Mouse (Mus musculus): ENCODE measurements around the gene Dgcr2. TPM values are rescaled to one million over a fixed set of nuclear protein-coding genes. Genes with fewer than 3 reads are reported as not detected.

The Dgcr2 gene
- polyA plus RNA-seq, 1 experiment from 2014 or later, result 86.0 TPM

DNA sequence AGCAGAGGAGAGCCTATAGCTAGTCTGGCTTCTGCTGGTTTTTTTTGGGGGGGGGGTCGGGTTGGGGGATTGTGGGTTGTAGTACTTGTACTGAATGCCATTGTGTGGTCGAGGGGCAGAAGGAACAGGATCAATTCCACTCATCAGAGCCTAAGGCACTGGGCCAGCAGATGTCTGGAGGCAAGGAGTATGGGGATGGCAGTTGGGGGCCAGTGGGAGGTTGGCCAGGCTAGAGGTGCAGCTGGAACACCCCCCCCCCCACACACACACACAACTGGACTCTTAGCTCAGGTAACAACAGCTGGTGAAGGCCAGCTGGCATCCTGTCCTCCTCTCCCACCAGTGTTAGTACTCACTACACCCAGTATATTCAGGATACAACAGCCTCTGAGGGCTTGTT lies 30.8 kb upstream of the Dgcr2 start:
- no peak overlapping the region for H3K9ac ChIP-seq

GRCm38 (mm10) chr16:17928627-17929104 lies 30.3 kb upstream of the Dgcr2 start:
- H3K9ac ChIP-seq, result 0 out of 2 replicates have a peak overlapping the region, but pooled peaks have one; percentile 67
- peaks cover 18% of the 10 kb centered on the region for H3K36me3 ChIP-seq
- WGBS, result 1% methylated on average over 9 of the region's 9 CpGs
- ATAC-seq (ENCODE audit: insufficient number of reproducible peaks, low FRiP score, low TSS enrichment, low read depth), result 0 out of 2 replicates have a peak, but pooled peaks have one; percentile 11
- H3K4me3 ChIP-seq (replicated peaks), result peak overlapping the region; percentile 86
- H3K27ac ChIP-seq (replicated peaks), result peak overlapping the region; percentile 83
- peaks cover 18% of the 10 kb centered on the region for H3K4me1 ChIP-seq
- peak overlapping the region; percentile 96 for H3K4me2 ChIP-seq (replicated peaks)
- no peaks in the 10 kb centered on the region for H3K27me3 ChIP-seq
- no peaks in the 10 kb centered on the region for H3K9me3 ChIP-seq (replicated peaks)

More for the DNA sequence above, 30.8 kb upstream of the Dgcr2 start:
- Histone ChIP-seq H3K27me3 (no peaks in the 10 kb centered on the region), H3K9me3 (replicated peaks) (no peaks in the 10 kb centered on the region), H3K4me3 (replicated peaks) (no peak overlapping the region), H3K27ac (replicated peaks) (0 out of 2 replicates have a peak overlapping the region, but pooled peaks have one; percentile 83), H3K4me2 (replicated peaks) (no peak overlapping the region), H3K4me1 (peaks cover 18% of the 10 kb centered on the region), H3K36me3 (peaks cover 18% of the 10 kb centered on the region)
- no peak for ATAC-seq (ENCODE audit: insufficient number of reproducible peaks, low FRiP score, low TSS enrichment, low read depth)
- WGBS, result 13% methylated on average over 2 of the region's 2 CpGs

DNA sequence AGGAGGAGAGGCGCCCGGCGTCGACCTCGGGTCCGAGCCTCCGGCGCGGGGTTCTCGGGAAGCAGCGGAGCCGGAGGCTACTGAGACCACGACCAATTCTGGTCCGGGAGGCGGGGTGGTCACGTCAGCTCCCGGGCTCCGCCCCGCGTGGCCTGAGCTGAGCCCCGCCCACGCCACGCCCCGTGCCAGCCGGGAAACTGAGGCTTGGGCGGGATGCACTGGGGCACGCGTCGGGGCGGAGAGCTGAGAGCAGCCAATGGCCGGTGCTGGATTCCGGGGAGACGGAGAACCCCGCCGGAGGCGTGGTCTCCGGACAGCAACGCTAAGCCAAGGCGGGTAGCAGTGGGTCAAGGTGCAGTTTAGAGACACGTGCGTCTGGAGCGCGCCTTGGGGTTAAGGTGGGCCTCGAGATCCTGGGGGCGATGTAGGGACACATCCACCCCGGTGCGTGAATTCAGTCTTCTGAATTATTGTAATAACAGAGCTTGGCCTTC lies 29.8 kb upstream of the Dgcr2 start, which contains the start of gene Slc25a1:
TSS of gene Slc25a1 (minus strand) at position 133 of the 494 bp plus-strand sequence.
- under 1% methylated on average over 47 of the region's 47 CpGs for WGBS
- no peaks in the 10 kb centered on the region for H3K9me3 ChIP-seq (replicated peaks)
- ATAC-seq (ENCODE audit: insufficient number of reproducible peaks, low FRiP score, low TSS enrichment, low read depth), result peak; percentile 73
- peak within 1 kb of the TSS; percentile 67 for H3K9ac ChIP-seq
- peak within 1 kb of the TSS; percentile 86 for H3K4me3 ChIP-seq (replicated peaks)
- peak within 1 kb of the TSS; percentile 96 for H3K4me2 ChIP-seq (replicated peaks)
- H3K27me3 ChIP-seq, result no peaks in the 10 kb centered on the region
- peak within 1 kb of the TSS; percentile 83 for H3K27ac ChIP-seq (replicated peaks)
- peaks cover 18% of the 10 kb centered on the region for H3K36me3 ChIP-seq
- H3K4me1 ChIP-seq, result peaks cover 21% of the 10 kb centered on the region

DNA sequence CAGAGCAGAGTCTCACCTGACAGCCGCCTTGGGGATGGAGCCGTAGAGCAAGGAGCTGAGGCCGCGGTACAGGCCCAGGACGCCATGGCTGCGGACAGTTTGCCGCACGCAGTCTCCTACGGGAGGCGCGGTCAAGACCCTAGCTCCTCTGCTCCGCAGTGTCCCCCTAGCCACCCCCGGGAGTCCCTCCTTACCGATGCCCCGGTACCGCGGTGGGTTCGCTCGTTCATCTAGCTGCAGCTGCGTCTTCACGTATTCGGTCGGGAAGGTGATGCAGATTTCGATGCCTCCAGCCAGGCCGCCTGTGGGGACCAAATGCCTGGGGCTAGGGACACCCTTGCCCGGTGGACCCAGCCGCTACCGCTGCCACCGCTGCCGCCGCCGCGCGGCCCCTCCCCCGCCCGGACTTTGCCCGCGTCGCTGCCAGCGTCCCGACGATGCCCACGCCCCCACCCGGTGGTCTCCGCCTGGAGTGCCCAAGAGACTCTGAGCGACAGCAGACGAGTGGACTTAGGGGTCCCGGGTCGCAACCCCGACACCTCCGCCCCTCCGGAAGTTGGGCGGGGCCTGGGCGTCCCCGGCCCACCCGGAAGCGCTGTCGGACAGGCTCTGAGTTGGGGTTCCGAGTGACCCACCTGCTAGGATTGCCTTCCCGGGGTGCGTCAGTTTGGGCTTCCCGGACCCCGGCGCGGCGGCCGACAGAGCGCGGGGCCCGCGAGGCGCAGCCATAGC lies 29.2 kb upstream of the Dgcr2 start:
- no peak; the same call in none of the 2 replicates for ATAC-seq (ENCODE audit: insufficient number of reproducible peaks, low FRiP score, low TSS enrichment, low read depth)
- under 1% methylated on average over 72 of the region's 72 CpGs for whole genome bisulfite sequencing
- peaks cover 18% of the 10 kb centered on the region for H3K36me3 ChIP-seq
- peak overlapping the region; percentile 83 for H3K27ac ChIP-seq (replicated peaks)
- peak overlapping the region; percentile 86 for H3K4me3 ChIP-seq (replicated peaks)
- no peaks in the 10 kb centered on the region for H3K27me3 ChIP-seq
- H3K9me3 ChIP-seq (replicated peaks), result no peaks in the 10 kb centered on the region
- H3K9ac ChIP-seq, result peak overlapping the region; percentile 67
- peaks cover 25% of the 10 kb centered on the region for H3K4me1 ChIP-seq
- H3K4me2 ChIP-seq (replicated peaks), result peak overlapping the region; percentile 96

GRCm38 (mm10) chr16:17922163-17922538 lies 23.8 kb upstream of the Dgcr2 start:
- no peaks in the 10 kb centered on the region for H3K9me3 ChIP-seq (replicated peaks)
- under 1% methylated on average over 14 of the region's 14 CpGs for WGBS
- ATAC-seq (ENCODE audit: insufficient number of reproducible peaks, low FRiP score, low TSS enrichment, low read depth), result no peak
- peak overlapping the region; percentile 89 for H3K27ac ChIP-seq (replicated peaks)
- peak overlapping the region; percentile 88 for H3K9ac ChIP-seq
- peaks cover 32% of the 10 kb centered on the region for H3K4me1 ChIP-seq
- H3K4me2 ChIP-seq (replicated peaks), result peak overlapping the region; percentile 93
- H3K36me3 ChIP-seq, result peaks cover 18% of the 10 kb centered on the region
- H3K27me3 ChIP-seq, result peaks cover 34% of the 10 kb centered on the region
- H3K4me3 ChIP-seq (replicated peaks), result peak overlapping the region; percentile 79

GRCm38 (mm10) chr16:17921325-17922162 lies 23.2 kb upstream of the Dgcr2 start:
- Histone ChIP-seq H3K36me3 (peaks cover 18% of the 10 kb centered on the region), H3K4me1 (peaks cover 25% of the 10 kb centered on the region), H3K9me3 (replicated peaks) (no peaks in the 10 kb centered on the region), H3K27me3 (peaks cover 40% of the 10 kb centered on the region), H3K4me3 (replicated peaks) (peak overlapping the region; percentile 79), H3K9ac (peak overlapping the region; percentile 88), H3K4me2 (replicated peaks) (peak overlapping the region; percentile 93), H3K27ac (replicated peaks) (peak overlapping the region; percentile 89)
- ATAC-seq (ENCODE audit: insufficient number of reproducible peaks, low FRiP score, low TSS enrichment, low read depth), result peak; percentile 90
- WGBS, result 2% methylated on average over 47 of the region's 47 CpGs

GRCm38 (mm10) chr16:17920586-17920985 lies 22.2 kb upstream of the Dgcr2 start:
- Histone ChIP-seq H3K9ac (no peak overlapping the region), H3K4me2 (replicated peaks) (peak overlapping the region; percentile 93), H3K36me3 (peaks cover 9% of the 10 kb centered on the region), H3K27ac (replicated peaks) (no peak overlapping the region), H3K4me3 (replicated peaks) (peak overlapping the region; percentile 79; the same call in 1 of the 2 replicates), H3K9me3 (replicated peaks) (no peaks in the 10 kb centered on the region), H3K27me3 (peaks cover 50% of the 10 kb centered on the region), H3K4me1 (peaks cover 22% of the 10 kb centered on the region)
- WGBS, result 12% methylated on average over 20 of the region's 20 CpGs
- no peak for ATAC-seq (ENCODE audit: insufficient number of reproducible peaks, low FRiP score, low TSS enrichment, low read depth)

- Histone ChIP-seq H3K4me2 (replicated peaks) (peak within 1 kb of the TSS; percentile 79), H3K27ac (replicated peaks) (no peak within 1 kb of the TSS), H3K4me3 (replicated peaks) (peak within 1 kb of the TSS; percentile 43), H3K9ac (no peak within 1 kb of the TSS; the same call in 1 of the 2 replicates), H3K9me3 (replicated peaks) (no peaks in the 10 kb centered on the region), H3K27me3 (peaks cover 75% of the 10 kb centered on the region), H3K4me1 (peaks cover 22% of the 10 kb centered on the region), H3K36me3 (no peaks in the 10 kb centered on the region)
- no peak for ATAC-seq (ENCODE audit: insufficient number of reproducible peaks, low FRiP score, low TSS enrichment, low read depth)
- under 1% methylated on average over 106 of the region's 106 CpGs for WGBS
Measured at GRCm38 (mm10) chr16:17914307-17915249, 16.2 kb upstream of the Dgcr2 start, which contains the start of gene Gsc2. Gene Gsc2, minus strand, starts transcription at chr16:17915059.

- Histone ChIP-seq H3K4me3 (replicated peaks) (peak within 1 kb of the TSS; percentile 68), H3K9ac (peak within 1 kb of the TSS; percentile 68), H3K9me3 (replicated peaks) (no peaks in the 10 kb centered on the region), H3K36me3 (peaks cover 33% of the 10 kb centered on the region), H3K4me2 (replicated peaks) (peak within 1 kb of the TSS; percentile 87), H3K4me1 (peaks cover 22% of the 10 kb centered on the region), H3K27me3 (peaks cover 46% of the 10 kb centered on the region), H3K27ac (replicated peaks) (peak within 1 kb of the TSS; percentile 35; the same call in 1 of the 2 replicates)
- 0% methylated on average over 35 of the region's 35 CpGs for WGBS
- peak; percentile 93 for ATAC-seq (ENCODE audit: insufficient number of reproducible peaks, low FRiP score, low TSS enrichment, low read depth)
Measured at GRCm38 (mm10) chr16:17911052-17911595, 12.8 kb upstream of the Dgcr2 start, which contains the start of gene Ess2. Gene Ess2, minus strand, starts transcription at chr16:17911348.

- no peak overlapping the region for H3K27ac ChIP-seq (replicated peaks)
- H3K9ac ChIP-seq, result no peak overlapping the region
- no peak overlapping the region for H3K4me3 ChIP-seq (replicated peaks)
- peaks cover 27% of the 10 kb centered on the region for H3K36me3 ChIP-seq
- no peak for ATAC-seq (ENCODE audit: insufficient number of reproducible peaks, low FRiP score, low TSS enrichment, low read depth)
- no peaks in the 10 kb centered on the region for H3K9me3 ChIP-seq (replicated peaks)
- no peak overlapping the region for H3K4me2 ChIP-seq (replicated peaks)
- H3K4me1 ChIP-seq, result peaks cover 11% of the 10 kb centered on the region
- no peaks in the 10 kb centered on the region for H3K27me3 ChIP-seq
Measured at GRCm38 (mm10) chr16:17896091-17896490, 2.3 kb downstream of the Dgcr2 start.
